Mouse (Mus musculus) left cerebral cortex, postnatal 10 days (tissue): ENCODE measurements at regions not wholly inside any gene's neighbourhood (a gene's known extent, or its start where the extent isn't known, plus 50 kb on each side); places are given as distances from the start of the nearest gene placed in this dataset.

ENCODE experiments used
- DNase-seq, 2 experiments: peaks; one replicate each; pipeline ENCODE4 v3.0.0; 2021 to 2022; ENCODE audit warnings: low spot score in 2 of 2, mixed read lengths in 1 of 2; ENCODE audit errors: extremely low spot score in 1 of 2
- intact Hi-C: fragments of 180-260 bp; cut with DNase I; formaldehyde crosslinking; loops from one replicate; pipeline ENCODE4 v1.15.1; 2025

DNA sequence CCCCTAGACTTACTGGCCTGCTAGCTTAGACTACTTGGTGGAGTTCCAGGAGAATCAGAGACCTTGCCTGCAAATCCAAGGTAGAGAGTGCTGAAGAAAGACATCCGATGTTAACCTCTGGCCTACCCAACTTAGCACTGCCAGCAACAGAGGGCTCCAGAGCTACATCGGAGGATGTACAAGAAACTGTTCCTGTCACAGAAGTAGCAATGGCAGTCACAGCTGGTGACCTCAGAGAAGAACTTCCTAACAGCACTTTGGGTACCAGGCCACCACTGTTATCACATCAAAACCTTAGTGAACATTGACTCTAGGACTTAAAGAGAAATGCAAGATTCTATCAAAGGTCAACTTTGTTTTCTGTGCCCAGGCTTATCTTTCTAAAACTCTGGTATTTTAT lies 180.0 kb downstream of the Sox4 start:
- no peak for DNase-seq
- intact Hi-C loops, result loop anchor here (5.0 kb wide), 1 partner anchor 179 kb away; the partner anchor contains the start of gene Sox4

DNA sequence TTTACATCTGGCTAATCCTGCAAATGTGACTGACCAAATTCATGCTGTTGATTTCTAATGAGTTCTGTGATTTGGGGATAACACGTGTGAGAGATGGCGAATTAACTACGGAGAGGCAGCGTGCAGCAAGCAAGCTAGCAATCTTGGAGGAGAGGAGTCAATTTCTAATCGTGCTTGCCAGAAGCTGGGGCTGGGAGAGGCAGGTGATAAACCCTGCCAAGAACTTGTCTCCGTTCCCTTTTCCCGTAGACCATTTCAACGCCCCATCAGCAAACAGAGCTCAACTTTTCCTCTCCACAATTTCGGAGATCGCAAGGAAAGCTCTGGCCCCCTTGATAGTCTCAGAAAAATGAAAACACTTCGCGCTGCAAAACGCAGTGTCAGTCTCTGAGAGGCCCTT lies 183.0 kb downstream of the Sox4 start:
- DNase-seq, result no peak
- intact Hi-C loops, result loop anchor here (5.0 kb wide), 1 partner anchor 182 kb away; the partner anchor contains the start of gene Sox4

DNA sequence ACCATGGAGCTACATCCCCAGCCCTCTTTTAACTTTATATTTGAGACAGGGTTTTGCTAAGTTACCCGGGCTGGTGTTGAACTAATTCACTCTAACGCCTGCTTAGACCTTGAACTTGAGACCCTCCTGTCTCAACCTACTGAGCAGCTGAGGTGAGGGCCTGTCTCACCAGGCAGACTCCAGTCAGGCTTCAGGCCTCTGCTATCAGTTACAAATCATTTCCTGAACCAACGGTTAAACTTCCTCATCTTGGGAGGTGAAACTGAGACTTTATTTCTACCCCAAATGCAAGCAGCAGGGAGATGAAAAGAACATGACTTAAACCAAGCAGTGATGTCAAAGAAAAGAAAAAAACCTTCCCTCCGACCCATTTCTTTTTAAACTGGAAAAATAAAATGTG lies 183.5 kb downstream of the Sox4 start:
- intact Hi-C loops, result loop anchor here (5.0 kb wide), 1 partner anchor 182 kb away; the partner anchor contains the start of gene Sox4
- DNase-seq, result no peak

GRCm38 (mm10) chr13:28768717-28769426 lies 184.6 kb downstream of the Sox4 start:
- no peak for DNase-seq
- intact Hi-C loops, result no loop called here

DNA sequence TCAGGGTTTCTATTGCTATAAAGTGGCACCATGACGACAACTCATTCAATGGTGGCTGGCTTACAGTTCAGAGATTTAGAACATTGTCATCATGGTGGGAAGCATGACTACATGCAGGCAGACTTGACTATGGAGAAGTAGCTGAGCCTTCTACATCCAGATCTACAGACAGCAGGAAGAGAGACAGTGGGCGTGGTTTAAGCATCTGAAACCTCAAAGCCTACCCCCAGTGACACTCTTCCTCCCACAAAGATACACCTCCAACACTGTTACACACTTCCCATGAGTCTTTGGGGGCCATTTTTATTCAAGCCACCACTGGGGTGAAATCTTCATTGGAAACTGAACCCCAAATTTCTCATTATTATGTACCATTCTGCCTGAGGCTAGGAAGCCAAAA lies 191.0 kb downstream of the Sox4 start:
- no peak for DNase-seq
- intact Hi-C loops, result no loop called here

- intact Hi-C loops, result no loop called here
- DNase-seq, result no peak
Observed at GRCm38 (mm10) chr13:28759026-28759425, 194.5 kb downstream of the Sox4 start.

DNA sequence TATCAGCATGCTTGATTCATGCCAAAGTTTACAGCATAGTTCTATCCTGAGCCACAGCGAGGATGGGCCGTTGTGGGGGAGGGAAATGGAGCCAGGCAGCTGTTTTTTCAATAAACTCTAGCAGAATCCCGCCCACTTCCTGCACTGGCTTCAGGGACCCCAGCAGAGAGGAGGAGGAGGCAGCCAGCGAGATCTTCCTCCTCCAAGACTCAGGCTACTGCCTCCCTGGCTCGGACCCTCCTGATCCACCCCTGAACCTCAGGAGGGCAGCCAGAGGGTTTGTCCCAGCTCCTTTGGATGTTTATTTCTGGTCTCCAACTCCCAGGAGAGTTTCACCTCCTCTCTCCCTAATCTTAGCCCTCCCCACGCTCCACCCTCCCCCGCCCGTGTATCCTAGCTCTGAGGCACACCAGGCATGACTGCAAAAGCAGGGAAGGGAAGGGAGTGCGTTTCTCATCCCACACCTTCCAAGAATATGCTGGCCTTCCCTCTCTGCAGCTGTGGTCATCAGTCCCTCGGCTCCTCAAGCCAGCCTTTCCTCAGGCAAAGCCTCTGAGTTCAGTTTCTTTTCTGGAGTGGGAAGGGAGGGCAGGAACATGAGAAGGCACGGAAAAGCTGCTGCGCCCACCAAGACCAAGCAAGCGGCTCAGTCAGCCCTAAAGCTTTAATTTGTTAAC lies 195.5 kb downstream of the Sox4 start:
- intact Hi-C loops, result no loop called here
- DNase-seq, result peak; percentile 53 to 91

- intact Hi-C loops, result no loop called here
- DNase-seq, result no peak
Observed at GRCm38 (mm10) chr13:28756915-28757765, 196.4 kb downstream of the Sox4 start.

- intact Hi-C loops, result no loop called here
- DNase-seq, result no peak
Observed at GRCm38 (mm10) chr13:28754207-28754606, 199.3 kb downstream of the Sox4 start.

GRCm38 (mm10) chr13:28750949-28751692 lies 202.4 kb downstream of the Sox4 start:
- DNase-seq, result no peak
- intact Hi-C loops, result no loop called here

DNA sequence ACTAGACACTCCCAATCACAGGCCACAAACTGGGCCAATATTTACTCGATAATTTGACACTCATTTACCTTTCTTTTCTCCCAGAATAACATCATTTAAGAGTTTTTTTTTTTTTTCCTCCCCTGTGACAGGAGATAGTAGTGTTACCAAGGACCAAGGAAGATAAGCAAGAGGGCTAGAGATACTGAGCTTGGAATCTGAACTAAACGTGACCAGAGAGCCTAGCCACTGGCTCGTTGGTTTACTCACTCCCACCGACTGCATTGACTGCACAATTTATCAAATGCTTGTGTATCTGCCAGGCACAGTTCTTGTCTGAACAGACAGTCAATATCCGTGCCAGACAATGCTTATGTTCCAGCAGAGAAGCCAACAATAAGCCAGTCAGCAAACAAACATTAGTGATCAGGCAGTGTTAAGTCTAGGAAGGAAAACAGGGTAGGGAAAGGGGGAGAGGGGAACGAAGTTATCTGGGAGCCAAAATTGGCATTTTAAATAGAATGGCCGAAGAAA lies 213.3 kb downstream of the Sox4 start:
- DNase-seq, result no peak
- intact Hi-C loops, result no loop called here

DNA sequence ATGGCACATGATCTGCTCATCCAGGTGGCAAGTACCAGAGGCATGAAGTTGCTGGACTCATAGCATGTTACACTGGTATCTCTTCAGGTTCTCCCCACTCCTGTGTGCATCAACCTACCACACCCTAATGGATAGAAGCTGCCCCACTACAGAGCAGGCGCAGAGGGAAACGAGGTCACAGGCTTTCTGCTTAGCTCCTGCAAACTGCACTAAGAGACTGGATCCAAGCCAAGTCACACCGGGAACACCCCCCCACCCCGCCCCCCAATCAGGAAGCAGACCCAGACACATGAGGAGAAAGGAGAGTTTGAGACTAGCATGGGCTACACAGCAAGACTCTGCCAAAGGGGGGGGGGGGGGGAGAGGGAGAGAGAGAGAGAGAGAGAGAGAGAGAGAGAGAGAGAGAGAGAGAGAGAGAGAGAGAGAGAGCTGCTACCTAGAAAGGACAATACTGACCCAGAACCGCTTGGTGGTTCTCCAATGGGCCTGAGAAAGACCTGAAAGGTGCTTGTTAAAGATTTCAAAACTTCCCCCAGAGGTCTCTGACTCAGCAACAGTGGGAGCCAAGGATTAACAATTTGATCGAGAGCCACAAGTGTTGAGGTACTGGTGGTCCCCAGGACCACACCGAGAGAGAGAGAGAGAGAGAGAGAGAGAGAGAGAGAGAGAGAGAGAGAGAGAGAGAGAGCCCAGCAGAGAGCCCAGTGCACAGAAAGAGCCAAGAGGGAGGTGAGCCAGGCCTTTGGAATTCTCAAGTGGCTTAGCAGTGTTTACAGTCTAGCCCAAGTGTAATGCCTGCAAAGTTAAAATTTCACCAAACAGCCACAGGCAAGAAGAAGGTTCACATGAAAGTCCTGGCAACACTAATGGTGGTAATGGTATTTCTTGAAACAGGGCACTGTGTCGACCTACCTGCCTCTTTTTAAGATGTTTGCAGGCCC lies 215.1 kb downstream of the Sox4 start:
- DNase-seq, result no peak
- intact Hi-C loops, result no loop called here

DNA sequence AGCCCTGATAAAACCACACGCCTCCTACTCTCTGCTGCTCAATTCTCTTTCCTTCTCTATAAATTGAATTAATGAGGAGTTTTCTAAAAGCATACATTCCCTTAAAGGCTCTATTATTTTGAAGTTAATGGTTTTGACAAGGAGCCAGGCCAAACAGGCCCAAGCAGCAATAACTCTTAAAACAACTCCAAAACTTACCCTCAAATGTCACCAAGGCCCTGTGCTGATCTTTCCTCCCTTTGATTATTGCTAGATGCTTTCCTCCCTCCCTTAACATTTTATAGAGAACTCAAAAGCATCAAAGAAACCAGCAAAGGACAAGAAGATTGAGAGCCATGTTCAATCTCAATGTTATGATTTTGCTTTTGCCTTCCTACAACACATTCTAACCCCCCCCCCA lies 221.0 kb downstream of the Sox4 start:
- intact Hi-C loops, result no loop called here
- no peak for DNase-seq

DNA sequence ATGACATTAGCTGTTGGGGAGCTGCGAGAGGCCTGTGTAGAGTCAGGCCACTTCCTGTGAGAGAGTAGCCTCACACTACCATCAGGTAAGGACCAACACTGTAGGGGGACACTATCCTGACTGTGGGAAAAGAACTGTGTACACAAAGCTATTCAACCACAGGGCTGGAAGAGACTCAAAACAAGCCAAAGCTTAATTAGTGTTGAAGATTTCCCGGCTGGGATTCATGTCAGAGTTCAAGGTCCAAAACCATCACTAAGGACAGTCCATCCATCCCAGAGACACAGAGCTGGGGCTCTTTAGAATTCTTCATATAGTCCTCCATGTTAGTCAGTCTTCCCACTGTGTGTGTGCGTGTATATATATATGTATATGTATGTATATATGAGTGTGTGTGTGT lies 221.5 kb downstream of the Sox4 start:
- intact Hi-C loops, result no loop called here
- no peak for DNase-seq

DNA sequence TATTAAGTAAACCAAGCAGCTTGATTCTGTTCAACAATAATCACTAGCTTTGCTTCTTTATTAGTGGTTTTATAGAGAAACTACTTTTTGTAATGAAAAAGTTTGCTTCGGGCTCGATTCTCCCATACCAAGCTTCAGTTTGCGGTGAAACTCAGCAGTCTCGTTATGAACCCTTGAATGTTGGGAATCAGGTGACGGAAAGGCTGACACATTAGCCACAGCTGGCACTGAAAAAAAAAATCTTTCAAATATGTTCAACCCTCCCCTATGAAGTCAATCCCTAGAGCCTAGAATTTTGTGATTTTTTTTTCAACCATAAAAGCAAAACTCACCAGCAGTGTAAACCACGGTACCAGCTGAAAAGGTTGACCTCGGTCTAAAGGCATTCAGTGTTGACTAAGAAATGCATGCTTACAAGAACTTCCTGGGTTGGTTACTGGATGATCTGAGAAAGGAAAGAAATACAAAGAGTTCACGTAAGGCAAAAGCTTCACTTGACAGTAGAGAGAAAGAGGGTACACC lies 223.4 kb downstream of the Sox4 start:
- intact Hi-C loops, result no loop called here
- DNase-seq, result no peak

- intact Hi-C loops, result no loop called here
- no peak for DNase-seq
Observed at GRCm38 (mm10) chr13:28728768-28729167, 224.7 kb downstream of the Sox4 start.

DNA sequence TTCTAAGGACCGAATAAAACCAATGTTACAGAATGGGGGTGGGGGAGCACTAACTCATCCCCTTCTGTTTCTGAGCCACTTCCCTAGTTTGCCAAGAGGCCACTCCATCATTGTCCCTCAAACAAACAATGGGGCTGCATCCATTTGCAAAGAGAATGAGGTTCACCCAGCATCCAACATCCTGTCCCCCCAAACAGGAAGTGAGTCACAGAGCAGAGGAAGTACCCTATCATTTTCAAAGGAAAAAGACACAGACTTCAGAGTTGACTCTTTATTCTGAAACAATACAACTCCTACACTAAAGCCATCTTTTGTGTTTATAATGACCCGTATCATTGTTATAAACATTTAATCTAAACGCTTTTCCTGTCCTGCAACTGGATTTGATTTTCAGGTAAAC lies 229.2 kb downstream of the Sox4 start:
- intact Hi-C loops, result no loop called here
- DNase-seq, result no peak

GRCm38 (mm10) chr13:28722074-28722473 lies 231.4 kb downstream of the Sox4 start:
- intact Hi-C loops, result no loop called here
- no peak for DNase-seq
